Mouse (Mus musculus): Measurements from ENCODE around the gene Olfr291. TPM values are rescaled to one million over a fixed set of nuclear protein-coding genes. Genes with fewer than 3 reads are reported as not detected.

Gene Olfr291
- not detected in 2 replicates for polyA plus RNA-seq (2015; fragmentation: Nextera tagmentation; extraction: Ambion mirVana)

DNA sequence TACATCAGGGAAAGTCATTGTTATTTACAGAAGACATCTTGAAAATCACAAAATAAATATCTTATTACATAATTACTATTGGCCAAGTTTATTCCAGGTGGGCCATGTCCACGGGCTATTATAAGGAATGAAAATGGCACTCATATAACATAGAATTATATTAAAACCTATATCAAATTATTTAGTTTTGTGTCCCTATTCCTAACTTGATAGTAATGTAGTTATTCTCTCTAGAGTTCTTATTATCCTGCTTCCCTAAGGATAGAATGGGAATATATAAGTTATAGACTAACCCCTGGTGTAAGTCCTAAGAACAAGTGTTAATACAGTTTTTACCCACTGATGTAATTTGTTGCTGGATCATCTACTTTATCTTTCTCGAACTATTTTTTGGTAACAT is at the start of gene Olfr291:
Gene Olfr291, plus strand, starts transcription at position 301 of the 400 bp plus-strand sequence.

Other genes with a start within 250 kb of the Olfr291 start
- gene Fah, start 246.8 kb upstream of the Olfr291 start, polyA plus RNA-seq (2015; fragmentation: Nextera tagmentation; extraction: Ambion mirVana) = 2.7 and 3.7 TPM in 2 replicates
- 117 and 131 TPM in 2 replicates for gene Zfand6, start 163.6 kb upstream of the Olfr291 start, polyA plus RNA-seq (2015; fragmentation: Nextera tagmentation; extraction: Ambion mirVana)
- gene Vmn2r65, start 110.6 kb downstream of the Olfr291 start, polyA plus RNA-seq (2015; fragmentation: Nextera tagmentation; extraction: Ambion mirVana) = not detected in 2 replicates
- not detected in 2 replicates for gene Vmn2r66, start 158.7 kb downstream of the Olfr291 start, polyA plus RNA-seq (2015; fragmentation: Nextera tagmentation; extraction: Ambion mirVana)

All from spleen, postnatal 0 days (tissue).